Mouse (Mus musculus) G1E (cell line): ENCODE measurements around the gene Egf. TPM values are rescaled to one million over a fixed set of nuclear protein-coding genes. Genes with fewer than 3 reads are reported as not detected.

Experiments
- ATAC-seq: 2 replicates; pipeline ENCODE4 v1.8.0; 2016; ENCODE audit warnings: mild to moderate bottlenecking; ENCODE audit not compliant: insufficient number of reproducible peaks, poor library complexity, low FRiP score, severe bottlenecking; ENCODE audit errors: extremely low read depth
- DNase-seq: peaks from one replicate; pipeline ENCODE4 v3.0.0; 2012; ENCODE audit warnings: low spot score
- H3K27me3 ChIP-seq: 2 replicates; pipeline ENCODE4 v1.6.1; 2012; ENCODE audit warnings: mild to moderate bottlenecking, low read length, inconsistent platforms; ENCODE audit not compliant: insufficient read depth
- H3K36me3 ChIP-seq: replicated peaks from 2 replicates; pipeline ENCODE3; 2012; ENCODE audit warnings: mild to moderate bottlenecking, inconsistent platforms
- H3K4me1 ChIP-seq: 2 replicates; pipeline ENCODE4 v1.6.1; 2012; ENCODE audit warnings: low read depth, low read length, inconsistent platforms, mixed read lengths; ENCODE audit not compliant: insufficient read depth
- H3K4me3 ChIP-seq: 2 replicates; pipeline ENCODE4 v1.5.1; 2012; ENCODE audit warnings: low read depth, mild to moderate bottlenecking, inconsistent platforms, low read length, moderate library complexity, mixed read lengths
- H3K9me3 ChIP-seq: replicated peaks from 2 replicates; pipeline ENCODE4 v1.6.1; 2012; ENCODE audit warnings: inconsistent platforms
- CTCF ChIP-seq: IDR thresholded peaks from 2 replicates; pipeline ENCODE4 v1.5.1; 2012; ENCODE audit warnings: low read depth, low read length, inconsistent platforms, mixed read lengths
- GATA1 ChIP-seq: IDR thresholded peaks from 2 replicates; pipeline ENCODE4 v1.6.1; 2012; ENCODE audit warnings: borderline replicate concordance, low read length, inconsistent platforms, mixed read lengths
- GATA2 ChIP-seq: IDR thresholded peaks from 2 replicates; pipeline ENCODE4 v1.6.1; 2012; ENCODE audit warnings: low read depth, low read length, inconsistent platforms, borderline replicate concordance
- POLR2AphosphoS5 ChIP-seq: IDR thresholded peaks from 2 replicates; pipeline ENCODE4 v1.6.1; 2012; ENCODE audit warnings: low read depth, low read length, inconsistent platforms; ENCODE audit not compliant: insufficient replicate concordance
- TAL1 ChIP-seq: conservative IDR thresholded peaks from 2 replicates; pipeline ENCODE4 v1.6.1; 2012; ENCODE audit warnings: low read depth, low read length, inconsistent platforms, mixed read lengths
- polyA plus RNA-seq: library from polyadenylated mRNA; stranded (reverse); fragments of >175 nt; gene quantifications from 2 replicates; pipeline ENCODE4 v1.2.3, GENCODE M21; 2012
- total RNA-seq, 2 experiments: library from RNA; stranded (forward) in 1 of 2; stranded (reverse) in 1 of 2; fragments of 200-1000 nt in 1 of 2; fragments of >200 nt in 1 of 2; fragmentation: Nextera tagmentation in 1 of 2; gene quantifications; 2 replicates each; pipeline ENCODE4 v1.2.3; 2014 to 2017

The Egf gene
- total and polyA plus RNA-seq, 3 experiments: 1.3 to 2.8 (median 2.4) TPM

DNA sequence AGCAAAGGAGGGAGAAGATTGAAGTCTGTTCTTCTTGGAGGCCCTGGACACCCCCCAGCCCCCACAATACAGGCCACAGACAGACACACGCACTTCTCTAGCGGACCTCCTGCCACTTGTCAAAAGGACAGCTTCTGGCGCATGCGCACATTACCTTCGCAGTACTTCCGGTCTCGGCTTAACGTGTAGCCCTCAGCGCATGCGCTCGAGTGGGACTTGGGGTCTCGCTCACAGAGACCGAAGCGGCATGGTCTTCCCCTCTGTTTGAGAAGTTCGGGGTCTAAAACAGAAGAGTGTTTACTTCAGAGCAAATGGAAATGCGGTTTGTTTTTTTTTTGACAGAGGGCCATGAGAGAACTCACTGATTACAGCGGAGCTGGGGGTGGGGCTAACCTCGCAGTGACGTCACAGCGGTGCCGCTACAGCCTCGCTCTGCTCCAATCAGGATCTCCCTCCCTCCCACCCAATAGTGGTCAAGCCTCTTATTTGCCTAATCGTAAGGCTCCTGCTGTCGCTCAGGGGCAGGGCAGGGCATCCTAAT is 30.1 kb downstream of the Egf start:
- Histone ChIP-seq H3K4me1 (peaks cover 26% of the 10 kb centered on the region), H3K27me3 (peaks cover 2% of the 10 kb centered on the region; the same call in 1 of the 2 replicates), H3K36me3 (peaks cover 5% of the 10 kb centered on the region), H3K9me3 (no peaks in the 10 kb centered on the region), H3K4me3 (peak overlapping the region; percentile 73)
- no peak for TF ChIP-seq GATA1
- TF ChIP-seq GATA2: no peak
- no peak for TF ChIP-seq CTCF
- TF ChIP-seq POLR2AphosphoS5: no peak
- TF ChIP-seq TAL1: no peak
- peak; percentile 93 for DNase-seq
- peak; percentile 93 for ATAC-seq

DNA sequence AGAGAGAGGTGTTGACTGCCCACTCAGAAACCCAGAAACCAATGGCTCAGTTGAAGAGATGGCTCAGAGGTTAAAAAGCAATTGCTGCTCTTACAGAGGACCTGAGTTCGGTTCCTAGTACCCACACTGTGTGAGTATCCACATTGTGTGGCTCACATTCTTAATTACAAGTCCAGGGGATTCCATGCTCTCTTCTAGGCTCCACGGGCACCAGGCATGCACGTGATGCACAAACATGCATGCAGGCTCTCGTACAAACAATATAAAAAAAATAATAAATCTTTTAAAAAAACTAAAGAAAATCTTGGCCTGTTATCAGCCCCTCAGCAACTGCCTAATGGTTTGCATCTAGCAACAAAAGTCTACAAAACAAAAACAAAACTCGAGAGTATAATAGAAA is 30.6 kb downstream of the Egf start:
- H3K4me1 ChIP-seq: peaks cover 22% of the 10 kb centered on the region
- no peak for DNase-seq
- H3K4me3 ChIP-seq: peak overlapping the region; percentile 73
- peaks cover 9% of the 10 kb centered on the region for H3K36me3 ChIP-seq
- no peak for TF ChIP-seq TAL1
- no peak for TF ChIP-seq CTCF
- no peak for TF ChIP-seq GATA1
- no peak for ATAC-seq
- no peaks in the 10 kb centered on the region for H3K27me3 ChIP-seq
- H3K9me3 ChIP-seq: no peaks in the 10 kb centered on the region

DNA sequence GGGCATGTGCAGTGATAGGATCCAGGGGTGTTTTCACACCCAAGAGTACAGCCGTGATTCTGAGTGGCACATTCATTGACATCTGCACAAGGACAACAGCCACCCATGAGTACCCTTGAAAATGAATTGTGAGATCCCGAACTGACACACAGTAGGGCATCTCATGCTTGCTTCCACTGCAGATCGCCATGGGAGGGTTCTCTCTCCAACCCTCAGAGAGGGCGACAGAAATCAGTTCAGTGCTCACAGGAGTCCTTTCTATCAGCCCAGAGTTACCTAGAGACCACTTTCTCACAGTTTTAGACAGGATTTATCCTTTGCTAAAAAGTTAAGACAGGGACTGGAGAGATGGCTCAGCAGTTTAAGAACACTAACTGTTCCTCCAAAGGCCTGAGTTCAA is 31.8 kb downstream of the Egf start:
- no peak for ATAC-seq

DNA sequence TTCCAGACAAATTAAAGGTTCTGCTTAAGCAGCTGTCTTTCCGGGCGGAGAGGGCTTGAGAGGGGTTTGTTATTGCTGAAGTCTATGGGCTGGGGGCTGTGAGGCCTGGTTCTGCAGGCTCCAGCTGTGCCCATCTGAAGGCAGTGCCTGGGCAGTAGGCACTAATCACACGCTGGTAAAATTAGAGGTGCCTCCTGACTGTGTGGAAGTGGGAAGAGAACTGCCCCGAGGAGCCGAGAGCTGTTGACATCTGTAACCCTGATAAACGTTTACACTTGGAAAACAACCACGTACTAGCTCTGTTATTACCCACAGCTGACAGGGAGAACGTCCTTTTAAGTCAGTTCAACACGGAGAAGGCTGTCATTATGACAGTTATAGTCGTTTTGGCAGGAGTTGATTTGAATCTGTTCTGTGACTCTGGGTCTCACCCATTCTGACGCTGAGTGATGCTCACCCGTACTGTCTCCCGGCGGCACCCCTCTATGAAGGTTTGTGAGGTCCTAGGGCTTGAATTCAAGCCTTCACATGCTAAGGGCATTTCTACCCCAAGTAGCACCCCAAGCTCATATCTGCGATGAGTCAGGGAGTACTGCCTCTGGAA is 40.5 kb downstream of the Egf start:
- H3K36me3 ChIP-seq: peaks cover 61% of the 10 kb centered on the region
- no peaks in the 10 kb centered on the region for H3K27me3 ChIP-seq
- TF ChIP-seq GATA2: no peak
- DNase-seq (no peak), ATAC-seq (no peak)
- H3K4me1 ChIP-seq: no peaks in the 10 kb centered on the region
- no peaks in the 10 kb centered on the region for H3K9me3 ChIP-seq
- H3K4me3 ChIP-seq: no peak overlapping the region

More for the DNA sequence above, 31.8 kb downstream of the Egf start:
- TF ChIP-seq POLR2AphosphoS5 (no peak), GATA2 (no peak), CTCF (no peak), TAL1 (no peak), GATA1 (no peak)
- H3K9me3 ChIP-seq: no peaks in the 10 kb centered on the region
- H3K36me3 ChIP-seq: peaks cover 15% of the 10 kb centered on the region
- DNase-seq: no peak
- H3K27me3 ChIP-seq: no peaks in the 10 kb centered on the region
- peaks cover 22% of the 10 kb centered on the region for H3K4me1 ChIP-seq
- no peak overlapping the region for H3K4me3 ChIP-seq

DNA sequence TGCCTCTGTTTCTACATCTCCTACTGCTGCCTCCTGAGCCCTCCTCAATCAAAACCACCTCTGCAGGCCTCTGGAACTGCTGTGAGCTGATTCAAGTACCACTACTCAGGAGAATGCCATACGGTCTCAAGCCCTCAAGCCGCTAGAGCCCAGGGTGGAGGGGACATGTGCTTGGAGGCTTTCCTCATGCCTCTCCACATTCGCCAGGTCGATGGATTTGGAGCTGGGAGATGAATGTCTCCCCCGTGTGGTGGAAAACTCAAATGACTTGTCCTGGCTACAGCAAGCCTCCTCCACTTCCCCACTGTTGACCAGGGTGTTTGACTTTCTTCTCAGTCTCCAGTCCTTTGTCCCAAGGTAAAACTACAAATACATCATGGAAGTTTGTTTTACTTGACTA is 47.0 kb downstream of the Egf start:
- Histone ChIP-seq H3K27me3 (no peaks in the 10 kb centered on the region), H3K4me3 (no peak overlapping the region), H3K4me1 (no peaks in the 10 kb centered on the region), H3K36me3 (peaks cover 44% of the 10 kb centered on the region), H3K9me3 (no peaks in the 10 kb centered on the region)
- DNase-seq: peak; percentile 29
- ATAC-seq: 0 out of 2 replicates have a peak, but pooled peaks have one; percentile 65
- TF ChIP-seq POLR2AphosphoS5: no peak
- TF ChIP-seq GATA1: no peak
- TF ChIP-seq TAL1: no peak
- no peak for TF ChIP-seq GATA2
- TF ChIP-seq CTCF: peak; percentile 59

DNA sequence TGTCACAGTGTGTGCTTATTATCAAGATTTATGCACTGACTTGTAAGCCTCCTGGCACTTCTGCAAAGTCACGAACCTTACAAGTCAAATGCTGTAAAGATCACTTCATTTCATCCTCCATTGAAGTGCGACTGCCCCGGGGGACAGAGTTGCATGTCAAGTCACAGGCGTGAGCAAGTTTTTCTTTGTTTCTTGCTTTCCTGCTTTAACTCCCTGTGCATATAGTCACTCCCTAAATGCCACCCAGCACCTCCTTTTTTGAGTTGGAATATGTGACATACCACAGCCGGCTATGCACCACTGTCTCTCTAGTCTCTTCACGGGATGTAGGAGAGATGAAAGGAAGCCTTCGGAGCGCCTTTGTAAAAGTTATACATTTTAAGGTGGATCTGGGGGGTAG is 56.2 kb downstream of the Egf start:
- Histone ChIP-seq H3K36me3 (peaks cover 59% of the 10 kb centered on the region), H3K4me3 (no peak overlapping the region), H3K9me3 (no peaks in the 10 kb centered on the region), H3K27me3 (no peaks in the 10 kb centered on the region), H3K4me1 (no peaks in the 10 kb centered on the region)
- ATAC-seq: no peak
- TF ChIP-seq GATA1: no peak
- TF ChIP-seq TAL1: no peak
- TF ChIP-seq GATA2: no peak
- TF ChIP-seq CTCF: no peak
- no peak for TF ChIP-seq POLR2AphosphoS5
- no peak for DNase-seq
